Mouse (Mus musculus): ENCODE measurements around the gene Bad. TPM values are rescaled to one million over a fixed set of nuclear protein-coding genes. Genes with fewer than 3 reads are reported as not detected.
A peak's percentile ranks its signal among the peaks of the same experiment; 100 is the strongest.

Gene Bad
- polyA plus RNA-seq, 1 experiment from 2014 or later = 59.2 TPM

DNA sequence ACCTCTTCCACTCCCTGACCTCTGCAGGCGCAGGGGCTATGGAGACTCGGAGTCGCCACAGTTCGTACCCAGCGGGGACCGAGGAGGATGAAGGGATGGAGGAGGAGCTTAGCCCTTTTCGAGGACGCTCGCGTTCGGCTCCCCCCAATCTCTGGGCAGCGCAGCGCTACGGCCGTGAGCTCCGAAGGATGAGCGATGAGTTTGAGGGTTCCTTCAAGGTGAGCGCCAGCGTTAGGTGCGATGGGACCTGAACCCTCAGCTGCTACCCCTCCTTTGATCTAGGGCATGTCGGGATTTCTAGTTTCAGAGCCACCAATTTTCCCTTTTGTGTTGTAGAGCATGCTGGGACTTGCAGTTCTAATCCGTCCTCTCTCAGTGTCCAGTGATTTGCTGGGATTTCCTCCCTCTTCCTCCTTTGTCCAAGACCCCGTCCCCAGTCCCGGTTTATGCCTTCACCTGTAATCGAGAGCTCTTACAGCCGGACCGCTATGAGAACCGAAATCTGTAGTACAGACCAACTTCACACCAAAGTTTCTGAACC is 9.0 kb downstream of the Bad start:
- Histone ChIP-seq H3K27ac (ENCODE audit: low read length) (peak overlapping the region; percentile 100), H3K4me3 (ENCODE audit: low read length) (peak overlapping the region; percentile 86), H3K9ac (ENCODE audit: low read length) (peak overlapping the region; percentile 89), H3K4me2 (ENCODE audit: low read depth, low read length) (peak overlapping the region; percentile 85), H3K27me3 (ENCODE audit: control insufficient read depth, insufficient read depth, low read length) (no peaks in the 10 kb centered on the region), H3K9me3 (replicated peaks; ENCODE audit: control insufficient read depth, low read length) (no peaks in the 10 kb centered on the region), H3K4me1 (ENCODE audit: control insufficient read depth, insufficient read depth, low read length) (peaks cover 37% of the 10 kb centered on the region), H3K36me3 (ENCODE audit: control insufficient read depth, insufficient read depth) (peaks cover 9% of the 10 kb centered on the region; the same call in 1 of the 2 replicates)
- ATAC-seq (replicated peaks; ENCODE audit: extremely low read depth, insufficient read depth, low FRiP score) = peak; percentile 17; the same call in 1 of the 2 replicates
- under 1% methylated on average over 28 of the region's 28 CpGs for WGBS

DNA sequence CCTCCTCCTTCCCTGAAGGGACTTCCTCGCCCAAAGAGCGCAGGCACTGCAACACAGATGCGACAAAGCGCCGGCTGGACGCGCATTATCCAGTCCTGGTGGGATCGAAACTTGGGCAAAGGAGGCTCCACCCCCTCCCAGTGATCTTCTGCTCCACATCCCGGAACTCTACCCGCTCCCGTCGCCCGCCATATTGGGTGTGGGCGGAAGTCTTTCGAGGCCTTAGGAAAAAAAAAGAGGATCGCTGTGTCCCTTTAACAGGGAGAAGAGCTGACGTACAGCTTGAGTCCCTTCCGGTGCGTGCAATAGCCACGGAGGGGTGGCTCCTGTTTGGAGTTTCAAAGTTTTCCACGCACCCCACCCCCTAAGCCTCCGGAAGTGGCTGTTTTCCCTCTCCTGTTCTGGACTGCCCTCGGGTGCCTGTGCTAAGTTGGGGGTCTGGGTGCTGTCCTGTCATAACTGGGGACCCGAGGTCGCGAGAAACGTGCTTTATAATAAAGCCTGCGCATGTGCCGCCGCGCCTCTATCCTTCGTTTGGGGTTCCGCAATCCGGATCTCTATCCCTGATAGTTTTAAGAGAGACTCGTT is 9.8 kb downstream of the Bad start:
- H3K27ac ChIP-seq (ENCODE audit: low read length) = peak overlapping the region; percentile 100
- no peaks in the 10 kb centered on the region for H3K9me3 ChIP-seq (replicated peaks; ENCODE audit: control insufficient read depth, low read length)
- peak; percentile 79 for ATAC-seq (replicated peaks; ENCODE audit: extremely low read depth, insufficient read depth, low FRiP score)
- WGBS = under 1% methylated on average over 35 of the region's 35 CpGs
- peak overlapping the region; percentile 85 for H3K4me2 ChIP-seq (ENCODE audit: low read depth, low read length)
- H3K4me1 ChIP-seq (ENCODE audit: control insufficient read depth, insufficient read depth, low read length) = peaks cover 41% of the 10 kb centered on the region
- no peaks in the 10 kb centered on the region for H3K27me3 ChIP-seq (ENCODE audit: control insufficient read depth, insufficient read depth, low read length)
- H3K36me3 ChIP-seq (ENCODE audit: control insufficient read depth, insufficient read depth) = peaks cover 9% of the 10 kb centered on the region; the same call in 1 of the 2 replicates
- H3K4me3 ChIP-seq (ENCODE audit: low read length) = peak overlapping the region; percentile 86
- peak overlapping the region; percentile 89 for H3K9ac ChIP-seq (ENCODE audit: low read length)

DNA sequence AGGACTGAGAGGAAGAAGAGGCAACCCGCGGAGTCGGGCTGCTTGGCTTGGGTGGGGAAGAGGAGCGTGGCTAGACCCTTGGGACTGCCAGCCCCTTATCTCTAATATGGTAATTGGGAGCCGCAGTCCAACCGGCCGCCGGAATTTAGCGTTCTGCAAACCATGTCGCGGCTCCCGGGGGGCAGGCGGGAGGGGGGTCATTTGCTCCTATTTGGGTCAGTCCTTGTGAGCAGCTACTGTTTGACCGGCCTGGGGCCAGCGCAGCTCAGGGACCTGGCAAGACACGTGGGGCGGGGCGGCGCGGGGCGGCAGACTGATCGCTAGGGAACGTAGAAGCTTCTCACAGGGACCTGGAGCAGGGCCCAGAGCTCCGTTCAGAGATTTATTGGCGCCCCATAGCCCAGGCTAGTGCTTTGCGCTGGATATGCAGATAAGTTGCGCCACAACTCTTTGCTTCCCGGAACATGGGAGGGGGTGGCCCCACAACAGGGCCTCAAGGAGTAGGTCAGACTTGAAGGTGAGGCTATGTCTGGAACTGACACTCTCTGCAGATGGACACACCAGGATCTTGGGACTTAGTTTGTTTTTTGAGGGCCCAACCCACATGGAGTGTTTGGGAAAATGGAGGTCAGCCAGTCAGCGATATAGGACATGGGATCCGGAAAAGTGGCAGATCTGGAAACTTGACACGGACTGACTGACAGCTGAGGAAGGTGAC is 10.5 kb downstream of the Bad start:
- Histone ChIP-seq H3K9me3 (replicated peaks; ENCODE audit: control insufficient read depth, low read length) (no peaks in the 10 kb centered on the region), H3K9ac (ENCODE audit: low read length) (peak overlapping the region; percentile 89), H3K4me1 (ENCODE audit: control insufficient read depth, insufficient read depth, low read length) (peaks cover 43% of the 10 kb centered on the region), H3K27ac (ENCODE audit: low read length) (peak overlapping the region; percentile 100), H3K4me3 (ENCODE audit: low read length) (peak overlapping the region; percentile 86), H3K4me2 (ENCODE audit: low read depth, low read length) (peak overlapping the region; percentile 85), H3K27me3 (ENCODE audit: control insufficient read depth, insufficient read depth, low read length) (no peaks in the 10 kb centered on the region), H3K36me3 (ENCODE audit: control insufficient read depth, insufficient read depth) (peaks cover 10% of the 10 kb centered on the region)
- 2% methylated on average over 31 of the region's 31 CpGs for WGBS
- ATAC-seq (replicated peaks; ENCODE audit: extremely low read depth, insufficient read depth, low FRiP score) = peak; percentile 56

DNA sequence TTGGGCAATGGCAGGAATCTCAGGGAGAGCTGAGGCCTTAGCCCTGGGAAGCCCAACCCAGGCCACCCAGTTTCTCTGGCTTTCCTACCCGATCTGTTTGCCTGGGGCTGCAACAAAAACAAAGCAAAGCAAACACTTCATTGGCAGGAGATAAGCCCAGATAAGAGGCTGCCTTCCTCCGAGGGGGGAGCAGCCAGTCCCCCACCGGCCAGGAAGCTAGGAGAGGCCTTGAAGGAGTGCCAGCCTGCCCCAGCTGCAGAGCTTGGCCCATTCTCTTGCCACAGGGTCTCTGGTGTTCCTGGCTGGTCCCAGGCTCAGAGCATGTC is 11.0 kb downstream of the Bad start:
- H3K4me3 ChIP-seq (ENCODE audit: low read length) = peak overlapping the region; percentile 86
- H3K4me1 ChIP-seq (ENCODE audit: control insufficient read depth, insufficient read depth, low read length) = peaks cover 43% of the 10 kb centered on the region
- no peaks in the 10 kb centered on the region for H3K9me3 ChIP-seq (replicated peaks; ENCODE audit: control insufficient read depth, low read length)
- 5% methylated on average over 3 of the region's 3 CpGs for WGBS
- H3K36me3 ChIP-seq (ENCODE audit: control insufficient read depth, insufficient read depth) = peaks cover 10% of the 10 kb centered on the region
- H3K27me3 ChIP-seq (ENCODE audit: control insufficient read depth, insufficient read depth, low read length) = no peaks in the 10 kb centered on the region
- H3K27ac ChIP-seq (ENCODE audit: low read length) = peak overlapping the region; percentile 100
- peak overlapping the region; percentile 89 for H3K9ac ChIP-seq (ENCODE audit: low read length)
- no peak for ATAC-seq (replicated peaks; ENCODE audit: extremely low read depth, insufficient read depth, low FRiP score)
- H3K4me2 ChIP-seq (ENCODE audit: low read depth, low read length) = peak overlapping the region; percentile 85

DNA sequence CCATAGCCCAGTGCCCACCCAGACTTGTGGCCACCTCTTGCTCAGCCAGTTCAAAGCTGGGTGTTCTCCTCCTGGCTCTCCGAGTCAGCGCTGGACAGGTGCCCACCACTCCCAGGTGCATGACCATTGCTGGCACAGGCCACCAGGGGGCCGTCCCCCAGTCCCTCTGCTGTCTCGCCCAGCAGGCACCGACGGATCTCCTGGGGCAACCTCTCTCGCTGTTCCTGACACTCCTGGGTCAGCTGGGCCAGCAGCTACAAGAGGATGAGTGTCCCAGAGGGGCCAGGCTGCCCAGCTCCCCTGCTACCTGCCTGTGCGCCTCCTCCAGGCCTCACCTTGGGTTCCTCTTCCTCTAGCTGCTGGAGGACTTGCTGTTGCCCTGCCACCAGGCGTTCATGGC is 12.4 kb downstream of the Bad start:
- no peaks in the 10 kb centered on the region for H3K27me3 ChIP-seq (ENCODE audit: control insufficient read depth, insufficient read depth, low read length)
- peaks cover 43% of the 10 kb centered on the region for H3K4me1 ChIP-seq (ENCODE audit: control insufficient read depth, insufficient read depth, low read length)
- no peak overlapping the region for H3K9ac ChIP-seq (ENCODE audit: low read length)
- no peak overlapping the region for H3K4me3 ChIP-seq (ENCODE audit: low read length)
- H3K4me2 ChIP-seq (ENCODE audit: low read depth, low read length) = no peak overlapping the region
- ATAC-seq (replicated peaks; ENCODE audit: extremely low read depth, insufficient read depth, low FRiP score) = no peak
- no peak overlapping the region for H3K27ac ChIP-seq (ENCODE audit: low read length)
- 51% methylated on average over 9 of the region's 9 CpGs for WGBS
- peaks cover 17% of the 10 kb centered on the region for H3K36me3 ChIP-seq (ENCODE audit: control insufficient read depth, insufficient read depth)
- H3K9me3 ChIP-seq (replicated peaks; ENCODE audit: control insufficient read depth, low read length) = no peaks in the 10 kb centered on the region

DNA sequence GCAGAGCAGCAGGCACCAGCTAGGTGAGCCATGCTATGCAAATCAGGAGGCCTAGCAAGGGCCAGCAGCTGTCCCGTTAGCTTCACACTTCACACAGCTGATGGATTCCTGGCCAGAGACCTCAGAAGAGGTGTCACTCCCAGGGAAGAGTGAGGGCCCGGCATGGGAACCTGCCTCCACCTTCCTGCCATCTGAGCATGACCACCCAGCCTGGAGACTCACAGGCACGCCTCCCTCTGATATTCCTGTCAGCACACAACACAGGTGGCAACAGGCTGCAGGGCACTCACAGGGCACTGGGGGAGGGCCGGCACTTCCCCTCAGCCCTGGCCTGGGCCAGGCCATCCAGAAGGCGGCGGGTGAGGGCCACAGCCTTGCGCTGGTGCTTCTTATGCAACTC is 13.8 kb downstream of the Bad start:
- peaks cover 30% of the 10 kb centered on the region for H3K36me3 ChIP-seq (ENCODE audit: control insufficient read depth, insufficient read depth)
- H3K4me2 ChIP-seq (ENCODE audit: low read depth, low read length) = no peak overlapping the region
- peak overlapping the region; percentile 41; the same call in 1 of the 2 replicates for H3K9ac ChIP-seq (ENCODE audit: low read length)
- no peak overlapping the region for H3K4me3 ChIP-seq (ENCODE audit: low read length)
- no peaks in the 10 kb centered on the region for H3K9me3 ChIP-seq (replicated peaks; ENCODE audit: control insufficient read depth, low read length)
- H3K27me3 ChIP-seq (ENCODE audit: control insufficient read depth, insufficient read depth, low read length) = no peaks in the 10 kb centered on the region
- WGBS = 52% methylated on average over 7 of the region's 7 CpGs
- H3K4me1 ChIP-seq (ENCODE audit: control insufficient read depth, insufficient read depth, low read length) = peaks cover 37% of the 10 kb centered on the region
- peak; percentile 8; the same call in 1 of the 2 replicates for ATAC-seq (replicated peaks; ENCODE audit: extremely low read depth, insufficient read depth, low FRiP score)
- peak overlapping the region; percentile 36; the same call in 1 of the 2 replicates for H3K27ac ChIP-seq (ENCODE audit: low read length)

DNA sequence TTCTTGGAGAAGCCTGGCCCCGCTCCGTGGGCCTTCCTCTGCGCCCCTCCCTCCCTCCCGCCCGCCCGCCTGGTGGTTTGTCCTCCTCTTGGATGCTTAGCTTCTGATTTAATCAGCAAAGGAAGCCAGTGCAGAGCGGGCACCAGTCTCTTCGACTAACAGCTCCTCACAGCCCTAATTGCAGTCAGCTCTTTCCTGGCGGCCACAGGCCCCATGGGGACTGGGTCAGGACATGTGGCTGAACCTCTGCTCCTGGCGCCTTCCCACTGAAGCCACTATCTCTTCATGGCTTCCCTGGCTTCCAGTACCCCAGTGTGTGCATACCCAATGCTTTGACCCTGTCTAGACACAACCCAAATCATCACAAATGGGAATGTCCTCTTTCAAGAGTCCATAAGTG is 14.8 kb downstream of the Bad start:
- ATAC-seq (replicated peaks; ENCODE audit: extremely low read depth, insufficient read depth, low FRiP score) = no peak
- H3K27ac ChIP-seq (ENCODE audit: low read length) = no peak overlapping the region
- H3K4me1 ChIP-seq (ENCODE audit: control insufficient read depth, insufficient read depth, low read length) = peaks cover 36% of the 10 kb centered on the region
- H3K9ac ChIP-seq (ENCODE audit: low read length) = no peak overlapping the region
- H3K4me3 ChIP-seq (ENCODE audit: low read length) = no peak overlapping the region
- H3K9me3 ChIP-seq (replicated peaks; ENCODE audit: control insufficient read depth, low read length) = no peaks in the 10 kb centered on the region
- 80% methylated on average over 10 of the region's 10 CpGs for WGBS
- H3K4me2 ChIP-seq (ENCODE audit: low read depth, low read length) = no peak overlapping the region
- no peaks in the 10 kb centered on the region for H3K27me3 ChIP-seq (ENCODE audit: control insufficient read depth, insufficient read depth, low read length)
- H3K36me3 ChIP-seq (ENCODE audit: control insufficient read depth, insufficient read depth) = peaks cover 30% of the 10 kb centered on the region

DNA sequence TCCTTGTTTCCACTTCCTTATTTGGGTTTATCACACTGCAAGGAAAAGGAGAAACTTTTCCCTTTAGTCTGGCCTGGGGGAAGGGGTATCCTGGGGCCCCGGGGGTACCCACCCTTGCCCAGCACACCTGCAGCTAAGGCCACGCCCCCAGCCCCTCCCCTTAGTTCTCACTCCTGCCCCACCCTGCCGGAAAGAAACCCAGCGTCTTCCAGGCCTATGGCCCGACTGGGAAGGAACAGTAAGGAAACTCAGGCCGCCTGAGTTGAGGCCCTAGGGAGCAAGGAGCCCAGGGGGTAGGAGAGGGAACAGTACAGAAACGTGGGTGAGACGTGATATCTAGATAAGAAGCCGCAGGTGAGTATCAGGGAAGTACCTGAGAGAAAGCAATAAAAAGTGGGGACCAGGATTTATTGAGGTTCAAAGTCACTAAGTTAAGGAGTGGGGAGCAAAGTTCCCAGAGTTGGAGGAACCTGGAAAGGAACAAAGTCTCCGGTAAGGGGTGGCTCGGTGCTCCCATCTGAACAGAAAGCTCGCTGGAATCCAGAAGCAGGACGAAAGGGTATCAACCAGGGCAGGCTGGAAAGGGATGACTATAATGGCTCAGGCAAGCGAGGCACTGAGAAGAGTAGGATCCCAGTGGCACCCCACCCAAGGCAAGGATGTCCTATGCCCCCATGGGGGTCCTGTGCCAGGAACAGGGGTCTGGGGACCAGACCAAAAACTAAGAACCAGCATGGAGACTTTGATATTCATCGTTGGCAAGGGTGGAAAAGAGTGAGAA is 27.0 kb downstream of the Bad start:
- peaks cover 29% of the 10 kb centered on the region for H3K4me1 ChIP-seq (ENCODE audit: control insufficient read depth, insufficient read depth, low read length)
- H3K27me3 ChIP-seq (ENCODE audit: control insufficient read depth, insufficient read depth, low read length) = no peaks in the 10 kb centered on the region
- H3K4me3 ChIP-seq (ENCODE audit: low read length) = peak overlapping the region; percentile 61
- H3K9ac ChIP-seq (ENCODE audit: low read length) = peak overlapping the region; percentile 76
- 16% methylated on average over 15 of the region's 15 CpGs for WGBS
- ATAC-seq (replicated peaks; ENCODE audit: extremely low read depth, insufficient read depth, low FRiP score) = no peak
- H3K9me3 ChIP-seq (replicated peaks; ENCODE audit: control insufficient read depth, low read length) = no peaks in the 10 kb centered on the region
- H3K36me3 ChIP-seq (ENCODE audit: control insufficient read depth, insufficient read depth) = peaks cover 14% of the 10 kb centered on the region
- no peak overlapping the region for H3K27ac ChIP-seq (ENCODE audit: low read length)
- peak overlapping the region; percentile 63 for H3K4me2 ChIP-seq (ENCODE audit: low read depth, low read length)
